9 mouse cellular contexts compared by ENCODE assay signal in genomic region chr2:65145421-65146117, GRCm38 (mm10).
DNase-seq lines count a peak whose midpoint lies in the region; ATAC-seq lines count a peak whose summit lies in the region.
"Had no signal": no experiment of that assay in that cellular context is flagged by ENCODE, and none has a peak within 500 bp of the region (broad histone marks: within the 10 kb centered on the region; RNA-seq: fewer than 3 reads in every experiment).

No protein-coding gene starts in this region.

- ATAC-seq in forebrain, embryonic 14.5 days: peak; percentile 89
- peak; percentile 47; the same call in 1 of the 2 replicates for ATAC-seq in liver, embryonic 12.5 days

- peak; percentile 18 to 38 for DNase-seq in left cerebral cortex, postnatal 14 days (ENCODE audit: low spot score in 2 of 2)
- DNase-seq in left cerebral cortex, adult 9 months (ENCODE audit: low spot score in 2 of 2): no peak
- peak; percentile 44 for DNase-seq in Muller cell, postnatal 12 days (ENCODE audit: inconsistent ontology term)
- DNase-seq in forebrain, embryonic 14.5 days (ENCODE audit: low spot score): peak; percentile 77
- peak; percentile 74 for DNase-seq in induced T-regulatory cell, adult 2 months (ENCODE audit: low read depth)
- peak; percentile 38 to 41 for DNase-seq in natural killer cell, adult 2 months (ENCODE audit: low spot score in 2 of 2)
- no peak for DNase-seq in cerebellum, adult 9-11 months

- H3K36me3 ChIP-seq in forebrain, embryonic 14.5 days (ENCODE audit: control insufficient read depth, insufficient read depth, low read length): no peaks in the 10 kb centered on the region
- peaks cover 4% of the 10 kb centered on the region; the same call in 1 of the 2 replicates for H3K36me3 ChIP-seq in liver, embryonic 12.5 days
- H3K36me3 ChIP-seq: embryonic facial prominence, embryonic 15.5 days had no signal

- H3K4me3 ChIP-seq in forebrain, embryonic 14.5 days (ENCODE audit: low read depth, low read length): no peak overlapping the region
- H3K4me3 ChIP-seq in liver, embryonic 12.5 days: no peak overlapping the region
- H3K4me3 ChIP-seq: embryonic facial prominence, embryonic 15.5 days had no signal

- no peak overlapping the region for H3K27ac ChIP-seq in forebrain, embryonic 14.5 days (ENCODE audit: low read depth, low read length)
- H3K27ac ChIP-seq in liver, embryonic 12.5 days: no peak overlapping the region
- H3K27ac ChIP-seq: embryonic facial prominence, embryonic 15.5 days had no signal

- 54% methylated on average over 6 of the region's 6 CpGs for WGBS in forebrain, embryonic 14.5 days
- WGBS in liver, embryonic 12.5 days (ENCODE audit: insufficient replicate concordance): 32% methylated on average over 6 of the region's 6 CpGs

- no peaks in the 10 kb centered on the region for H3K9me3 ChIP-seq in forebrain, embryonic 14.5 days (replicated peaks; ENCODE audit: control insufficient read depth, low read length)
- no peaks in the 10 kb centered on the region for H3K9me3 ChIP-seq in liver, embryonic 12.5 days (replicated peaks)
- H3K9me3 ChIP-seq: embryonic facial prominence, embryonic 15.5 days had no signal

- H3K9ac ChIP-seq in forebrain, embryonic 14.5 days (ENCODE audit: low read length): no peak overlapping the region
- H3K9ac ChIP-seq in liver, embryonic 12.5 days: no peak overlapping the region
- H3K9ac ChIP-seq: embryonic facial prominence, embryonic 15.5 days had no signal

- no peaks in the 10 kb centered on the region for H3K27me3 ChIP-seq in forebrain, embryonic 14.5 days (replicated peaks; ENCODE audit: control insufficient read depth, insufficient read depth, low read length)
- no peaks in the 10 kb centered on the region for H3K27me3 ChIP-seq in liver, embryonic 12.5 days (replicated peaks)
- H3K27me3 ChIP-seq: embryonic facial prominence, embryonic 15.5 days had no signal

- H3K4me2 ChIP-seq in forebrain, embryonic 14.5 days (ENCODE audit: low read length): no peak overlapping the region
- H3K4me2 ChIP-seq in liver, embryonic 12.5 days: no peak overlapping the region
- H3K4me2 ChIP-seq: embryonic facial prominence, embryonic 15.5 days had no signal

- intact Hi-C loops in left cerebral cortex, postnatal 14 days (cut with DNase I): loop anchor here (2.0 kb wide), 1 partner anchor 191 kb away; no protein-coding TSS in a partner anchor

- no peaks in the 10 kb centered on the region for H3K4me1 ChIP-seq in forebrain, embryonic 14.5 days (ENCODE audit: control insufficient read depth, insufficient read depth, low read length)
- H3K4me1 ChIP-seq in liver, embryonic 12.5 days: no peaks in the 10 kb centered on the region
- H3K4me1 ChIP-seq: embryonic facial prominence, embryonic 15.5 days had no signal

Comparison
In these comparisons a context has a peak if more than half of its experiments do, and no peak if none do; other contexts are left out.
1. DNase-seq: peak in left cerebral cortex, postnatal 14 days (2 of 2), Muller cell, postnatal 12 days (single experiment), forebrain, embryonic 14.5 days (single experiment), induced T-regulatory cell, adult 2 months (single experiment) and natural killer cell, adult 2 months (2 of 2); none in left cerebral cortex, adult 9 months (0 of 2) and cerebellum, adult 9-11 months (single experiment).